Mouse (Mus musculus) neural tube, embryonic 11.5 days (tissue): ENCODE measurements around the gene Ankfn1. TPM values are rescaled to one million over a fixed set of nuclear protein-coding genes. Genes with fewer than 3 reads are reported as not detected.

Source experiments
- ATAC-seq: fragments of 200-750 bp; cut with Nextera tagmentation; 2 replicates; pipeline ENCODE4 v1.8.0; 2017; ENCODE audit warnings: moderate number of reproducible peaks, mild to moderate bottlenecking, moderate TSS enrichment, moderate library complexity; ENCODE audit not compliant: insufficient read depth, low FRiP score, low TSS enrichment
- DNase-seq: peaks from one replicate; pipeline ENCODE4 v3.0.0-alpha.2; 2015; ENCODE audit warnings: low spot score
- H3K27ac ChIP-seq: fragments of 300-500 bp; sonication (generic); 2 replicates; pipeline ENCODE4 v1.5.1; 2014; ENCODE audit warnings: low read depth, mild to moderate bottlenecking, low read length
- H3K27me3 ChIP-seq: fragments of 300-500 bp; sonication (generic); 2 replicates; pipeline ENCODE4 v1.6.1; 2014; ENCODE audit warnings: mild to moderate bottlenecking, low read length, mixed read lengths; ENCODE audit not compliant: control insufficient read depth, insufficient read depth
- H3K36me3 ChIP-seq: fragments of 300-500 bp; sonication (generic); 2 replicates; pipeline ENCODE4 v1.6.1; 2014; ENCODE audit warnings: mild to moderate bottlenecking, low read length, moderate library complexity, mixed read lengths; ENCODE audit not compliant: control insufficient read depth, insufficient read depth
- H3K4me1 ChIP-seq: fragments of 300-500 bp; sonication (generic); 2 replicates; pipeline ENCODE4 v1.6.1; 2014; ENCODE audit warnings: low read length, mixed read lengths; ENCODE audit not compliant: control insufficient read depth, insufficient read depth
- H3K4me2 ChIP-seq: fragments of 300-500 bp; sonication (generic); 2 replicates; pipeline ENCODE4 v1.6.1; 2014; ENCODE audit warnings: low read depth, mild to moderate bottlenecking, moderate library complexity
- H3K4me3 ChIP-seq: fragments of 300-500 bp; sonication (generic); 2 replicates; pipeline ENCODE4 v1.5.1; 2014; ENCODE audit warnings: low read depth, low read length
- H3K9ac ChIP-seq: fragments of 300-500 bp; sonication (generic); 2 replicates; pipeline ENCODE4 v1.6.1; 2014; ENCODE audit warnings: mild to moderate bottlenecking, low read length
- H3K9me3 ChIP-seq: fragments of 300-500 bp; sonication (generic); 2 replicates; pipeline ENCODE4 v1.6.1; 2016; ENCODE audit warnings: low read length; ENCODE audit not compliant: control insufficient read depth
- WGBS: fragments of 180-500 bp; shearing (Covaris S2); extraction: QIAGEN DNeasy Blood & Tissue Kit; methylation state at CpG from one replicate; pipeline ENCODE4 v1.1.7; 2014; 5-methylcytosine and 5-hydroxymethylcytosine counted together
- polyA plus RNA-seq: library from polyadenylated mRNA; unstranded; fragments of >200 nt; fragmentation: Nextera tagmentation; extraction: Ambion mirVana; gene quantifications from 2 replicates; pipeline ENCODE4 v1.2.1, GENCODE M21; 2014

The Ankfn1 gene
- polyA plus RNA-seq, 1 experiment from 2014 or later, result 0.62 TPM

DNA sequence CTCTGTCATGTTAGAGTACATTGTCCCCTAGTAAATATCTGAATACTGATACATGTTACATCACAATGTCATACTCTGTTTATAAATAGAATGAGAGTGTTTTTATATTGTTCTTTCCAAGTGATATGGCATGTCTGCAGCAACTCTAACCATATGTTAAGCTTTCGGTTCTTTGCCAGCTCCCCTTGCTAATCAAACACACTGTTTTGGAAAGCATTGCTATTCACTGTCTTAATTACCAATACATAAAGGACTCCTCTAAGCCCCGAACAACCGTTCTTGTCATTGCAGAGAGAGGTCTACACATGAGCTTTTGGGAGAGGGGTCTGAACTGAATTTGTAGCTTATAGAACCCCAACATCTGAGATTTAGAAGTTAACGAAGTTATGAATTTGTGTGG, 327.0 kb downstream of the Ankfn1 start:
- no peak overlapping the region for H3K9ac ChIP-seq
- DNase-seq (no peak), ATAC-seq (no peak)
- H3K36me3 ChIP-seq, result no peaks in the 10 kb centered on the region
- WGBS, result 93% methylated on average over 4 of the region's 4 CpGs
- no peak overlapping the region for H3K4me3 ChIP-seq
- H3K27ac ChIP-seq, result no peak overlapping the region
- H3K4me2 ChIP-seq, result no peak overlapping the region
- H3K4me1 ChIP-seq, result no peaks in the 10 kb centered on the region
- no peaks in the 10 kb centered on the region for H3K27me3 ChIP-seq
- no peaks in the 10 kb centered on the region for H3K9me3 ChIP-seq

DNA sequence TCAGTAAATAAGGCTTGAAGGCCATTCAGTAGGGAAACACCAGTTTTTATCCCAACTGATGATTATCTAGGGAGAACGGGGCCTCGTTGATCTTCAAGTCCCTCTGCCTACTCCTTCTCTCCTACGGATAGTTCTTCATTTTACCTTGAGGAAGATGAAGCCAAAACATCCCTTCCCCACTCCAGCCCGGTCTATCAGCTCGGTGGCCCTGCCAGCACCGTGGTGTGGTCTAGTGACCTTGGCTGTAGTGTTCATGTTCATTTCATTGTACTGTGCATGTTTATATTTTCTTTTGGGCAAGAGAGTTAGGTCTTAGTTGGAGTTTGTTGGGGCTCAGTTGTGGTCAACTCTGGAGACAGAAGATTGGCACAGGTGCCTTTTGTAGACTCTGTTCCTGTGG, 328.5 kb downstream of the Ankfn1 start:
- Histone ChIP-seq H3K9me3 (no peaks in the 10 kb centered on the region), H3K27ac (no peak overlapping the region), H3K4me1 (no peaks in the 10 kb centered on the region), H3K4me3 (no peak overlapping the region), H3K4me2 (no peak overlapping the region), H3K36me3 (no peaks in the 10 kb centered on the region), H3K27me3 (no peaks in the 10 kb centered on the region), H3K9ac (no peak overlapping the region)
- WGBS, result 94% methylated on average over 6 of the region's 6 CpGs
- ATAC-seq, result no peak
- no peak for DNase-seq

- no peaks in the 10 kb centered on the region for H3K36me3 ChIP-seq
- H3K27me3 ChIP-seq, result no peaks in the 10 kb centered on the region
- no peak overlapping the region for H3K4me2 ChIP-seq
- DNase-seq, result no peak
- WGBS, result 65% methylated on average over 12 of the region's 12 CpGs
- ATAC-seq, result no peak
- H3K27ac ChIP-seq, result no peak overlapping the region
- H3K9me3 ChIP-seq, result no peaks in the 10 kb centered on the region
- no peak overlapping the region for H3K4me3 ChIP-seq
- H3K9ac ChIP-seq, result no peak overlapping the region
- no peaks in the 10 kb centered on the region for H3K4me1 ChIP-seq
These were observed 330.0 kb downstream of the Ankfn1 start for GRCm38 (mm10) chr11:89447477-89447876.

DNA sequence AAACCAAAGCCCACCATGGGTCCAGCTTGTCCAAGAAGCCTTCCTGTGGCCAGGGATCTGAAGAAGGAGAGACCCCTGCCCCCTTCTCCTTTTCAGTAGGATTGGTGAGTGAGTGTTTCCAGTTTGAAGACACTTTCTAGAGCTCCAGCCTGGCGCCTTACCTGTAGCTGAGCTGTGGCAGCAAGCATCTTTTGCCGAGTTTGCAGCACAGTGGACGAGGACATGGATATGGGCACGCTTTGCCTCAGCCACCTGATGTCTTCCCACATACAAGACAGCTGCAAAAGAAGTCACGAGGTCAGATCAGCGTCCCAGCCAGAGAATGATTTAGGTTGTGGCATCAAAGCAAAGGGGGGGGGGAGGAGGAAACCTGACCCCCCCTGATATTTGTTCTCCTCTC, 336.9 kb downstream of the Ankfn1 start:
- Histone ChIP-seq H3K9me3 (no peaks in the 10 kb centered on the region), H3K4me3 (no peak overlapping the region), H3K4me2 (no peak overlapping the region), H3K36me3 (no peaks in the 10 kb centered on the region), H3K27me3 (no peaks in the 10 kb centered on the region), H3K4me1 (no peaks in the 10 kb centered on the region), H3K9ac (no peak overlapping the region), H3K27ac (no peak overlapping the region)
- ATAC-seq (no peak), DNase-seq (no peak)
- WGBS, result 69% methylated on average over 6 of the region's 6 CpGs

DNA sequence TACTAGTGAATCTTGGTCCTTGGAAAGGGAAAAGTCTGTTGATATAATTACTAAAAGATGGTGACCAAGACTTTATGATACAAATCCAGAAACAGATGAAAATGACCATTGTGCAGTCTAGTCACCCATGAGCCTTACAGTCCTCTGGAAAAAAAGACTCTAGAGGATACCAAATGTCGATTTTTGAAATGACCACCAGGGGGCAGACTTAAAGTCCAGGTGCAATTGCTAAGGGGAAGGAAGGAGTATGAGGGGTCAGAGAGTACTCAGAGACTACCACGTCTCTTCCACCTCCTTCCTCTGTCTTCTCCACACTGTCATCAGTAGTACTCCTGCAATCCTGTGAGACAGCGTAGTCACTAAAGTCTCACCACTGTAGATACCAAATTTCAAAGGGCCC, 353.1 kb downstream of the Ankfn1 start:
- H3K4me3 ChIP-seq, result no peak overlapping the region
- H3K36me3 ChIP-seq, result no peaks in the 10 kb centered on the region
- no peak for ATAC-seq
- no peaks in the 10 kb centered on the region for H3K4me1 ChIP-seq
- H3K27ac ChIP-seq, result no peak overlapping the region
- H3K9ac ChIP-seq, result no peak overlapping the region
- 46% methylated on average over 3 of the region's 3 CpGs for whole genome bisulfite sequencing
- DNase-seq, result no peak
- H3K27me3 ChIP-seq, result no peaks in the 10 kb centered on the region
- H3K4me2 ChIP-seq, result no peak overlapping the region
- no peaks in the 10 kb centered on the region for H3K9me3 ChIP-seq

- ATAC-seq (no peak), DNase-seq (no peak)
- Histone ChIP-seq H3K4me1 (no peaks in the 10 kb centered on the region), H3K9ac (no peak overlapping the region), H3K27ac (no peak overlapping the region), H3K9me3 (no peaks in the 10 kb centered on the region), H3K4me2 (no peak overlapping the region), H3K4me3 (no peak overlapping the region), H3K36me3 (no peaks in the 10 kb centered on the region), H3K27me3 (no peaks in the 10 kb centered on the region)
- 88% methylated on average over 5 of the region's 5 CpGs for WGBS
These were observed 354.8 kb downstream of the Ankfn1 start for GRCm38 (mm10) chr11:89422637-89423036.

DNA sequence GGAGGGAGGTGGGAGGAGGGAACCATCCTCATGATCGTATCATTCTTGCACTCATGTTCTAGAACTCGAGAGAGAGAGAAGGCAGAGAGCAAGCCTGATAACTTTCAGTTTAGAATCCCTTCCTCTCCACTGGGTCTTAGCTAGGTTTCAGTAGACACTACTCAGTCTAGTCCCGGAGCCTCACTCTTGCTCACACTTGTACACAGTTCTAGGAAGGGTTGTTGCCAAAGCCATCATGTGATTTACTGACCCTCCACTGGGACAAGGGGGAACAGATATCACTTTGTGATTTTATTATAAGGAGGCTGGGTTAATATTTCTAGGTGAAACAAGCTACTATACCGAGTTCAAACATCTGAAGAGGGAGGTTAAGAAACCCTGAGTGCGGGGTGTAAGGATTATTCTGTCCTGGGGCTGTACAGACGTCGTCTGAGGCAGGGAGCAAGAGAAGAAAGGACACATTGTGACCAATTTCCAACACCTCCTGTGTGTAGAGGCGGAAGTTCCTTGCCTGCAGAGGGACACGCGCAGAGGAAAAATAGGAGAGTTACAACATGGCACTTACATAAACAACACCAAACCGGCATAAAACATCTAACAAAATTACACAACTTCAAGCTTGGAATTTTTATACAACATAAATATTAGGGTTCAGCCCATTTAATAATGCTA, 356.6 kb downstream of the Ankfn1 start:
- DNase-seq (no peak), ATAC-seq (no peak)
- no peak overlapping the region for H3K4me3 ChIP-seq
- no peaks in the 10 kb centered on the region for H3K9me3 ChIP-seq
- H3K27ac ChIP-seq, result no peak overlapping the region
- H3K27me3 ChIP-seq, result no peaks in the 10 kb centered on the region
- H3K9ac ChIP-seq, result no peak overlapping the region
- no peaks in the 10 kb centered on the region for H3K36me3 ChIP-seq
- WGBS, result 78% methylated on average over 11 of the region's 11 CpGs
- no peak overlapping the region for H3K4me2 ChIP-seq
- no peaks in the 10 kb centered on the region for H3K4me1 ChIP-seq

- no peak overlapping the region for H3K4me3 ChIP-seq
- no peak for DNase-seq
- 87% methylated on average over 2 of the region's 2 CpGs for WGBS
- no peak overlapping the region for H3K4me2 ChIP-seq
- no peaks in the 10 kb centered on the region for H3K27me3 ChIP-seq
- no peaks in the 10 kb centered on the region for H3K9me3 ChIP-seq
- ATAC-seq, result no peak
- no peak overlapping the region for H3K27ac ChIP-seq
- no peak overlapping the region for H3K9ac ChIP-seq
- H3K36me3 ChIP-seq, result no peaks in the 10 kb centered on the region
- no peaks in the 10 kb centered on the region for H3K4me1 ChIP-seq
These were observed 357.6 kb downstream of the Ankfn1 start for GRCm38 (mm10) chr11:89419863-89420262.

DNA sequence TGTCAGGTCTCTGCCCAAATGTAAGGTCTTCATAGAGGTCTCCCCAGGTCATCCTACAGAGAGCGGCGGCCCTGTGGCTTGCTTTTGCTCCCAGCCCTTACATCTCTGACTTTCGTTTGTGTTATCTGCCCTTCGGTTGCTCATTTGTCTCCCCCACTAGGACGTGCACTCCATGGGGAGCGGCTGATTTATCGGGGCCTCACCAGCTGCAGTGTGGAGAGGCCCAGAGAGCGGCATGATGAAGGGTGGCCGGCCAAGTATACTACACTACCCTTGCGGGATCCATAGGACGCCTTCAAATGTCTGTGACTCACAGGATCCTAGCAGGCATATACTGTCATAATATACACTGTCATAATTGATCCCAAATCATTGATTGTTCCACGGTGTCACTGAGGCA, 358.8 kb downstream of the Ankfn1 start:
- no peaks in the 10 kb centered on the region for H3K27me3 ChIP-seq
- WGBS, result 70% methylated on average over 12 of the region's 12 CpGs

More for the DNA sequence above, 358.8 kb downstream of the Ankfn1 start:
- H3K4me1 ChIP-seq, result no peaks in the 10 kb centered on the region
- no peak overlapping the region for H3K4me3 ChIP-seq
- H3K4me2 ChIP-seq, result no peak overlapping the region
- H3K9me3 ChIP-seq, result no peaks in the 10 kb centered on the region
- H3K36me3 ChIP-seq, result no peaks in the 10 kb centered on the region
- no peak overlapping the region for H3K27ac ChIP-seq
- no peak for ATAC-seq
- no peak for DNase-seq
- H3K9ac ChIP-seq, result no peak overlapping the region
